Mouse (Mus musculus) embryonic facial prominence, embryonic 14.5 days (tissue): Measurements from ENCODE around the gene Utrn. TPM values are rescaled to one million over a fixed set of nuclear protein-coding genes. Genes with fewer than 3 reads are reported as not detected.

Source experiments
- ATAC-seq: fragments of 200-750 bp; cut with Nextera tagmentation; 2 replicates; pipeline ENCODE4 v1.8.0; 2017; ENCODE audit warnings: low read depth, moderate number of reproducible peaks, moderate TSS enrichment
- DNase-seq: peaks from one replicate; pipeline ENCODE4 v3.0.0-alpha.2; 2015; ENCODE audit warnings: low spot score
- H3K27ac ChIP-seq: fragments of 300-500 bp; sonication (generic); replicated peaks from 2 replicates; pipeline ENCODE4 v1.5.1; 2014; ENCODE audit warnings: low read depth, mild to moderate bottlenecking, low read length, moderate library complexity
- H3K27me3 ChIP-seq: fragments of 300-500 bp; sonication (generic); replicated peaks from 2 replicates; pipeline ENCODE4 v1.6.1; 2014; ENCODE audit warnings: low read length; ENCODE audit not compliant: control insufficient read depth, insufficient read depth
- H3K36me3 ChIP-seq: fragments of 300-500 bp; sonication (generic); 2 replicates; pipeline ENCODE4 v1.6.1; 2014; ENCODE audit warnings: low read length, mixed read lengths; ENCODE audit not compliant: control insufficient read depth, insufficient read depth
- H3K4me1 ChIP-seq: fragments of 300-500 bp; sonication (generic); 2 replicates; pipeline ENCODE4 v1.6.1; 2014; ENCODE audit warnings: antibody characterized with exemption, low read length; ENCODE audit not compliant: control insufficient read depth, insufficient read depth
- H3K4me2 ChIP-seq: fragments of 300-500 bp; sonication (generic); 2 replicates; pipeline ENCODE4 v1.6.1; 2014; ENCODE audit warnings: low read depth, mild to moderate bottlenecking, low read length, moderate library complexity, mixed read lengths
- H3K4me3 ChIP-seq: fragments of 300-500 bp; sonication (generic); 2 replicates; pipeline ENCODE4 v1.5.1; 2014; ENCODE audit warnings: low read depth, mild to moderate bottlenecking, low read length
- H3K9ac ChIP-seq: fragments of 300-500 bp; sonication (generic); 2 replicates; pipeline ENCODE4 v1.6.1; 2014; ENCODE audit warnings: low read depth, mild to moderate bottlenecking, low read length, moderate library complexity, mixed read lengths
- H3K9me3 ChIP-seq: fragments of 300-500 bp; sonication (generic); 2 replicates; pipeline ENCODE4 v1.6.1; 2016; ENCODE audit warnings: low read length; ENCODE audit not compliant: control insufficient read depth
- WGBS: fragments of 180-500 bp; shearing (Covaris S2); extraction: QIAGEN DNeasy Blood & Tissue Kit; methylation state at CpG from one replicate; pipeline ENCODE4 v1.1.7; 2014; 5-methylcytosine and 5-hydroxymethylcytosine counted together
- polyA plus RNA-seq: library from polyadenylated mRNA; unstranded; fragments of >200 nt; fragmentation: Nextera tagmentation; extraction: Ambion mirVana; gene quantifications from 2 replicates; pipeline ENCODE4 v1.2.1, GENCODE M21; 2014

The Utrn gene
- polyA plus RNA-seq, 1 experiment from 2014 or later: 73.3 TPM

DNA sequence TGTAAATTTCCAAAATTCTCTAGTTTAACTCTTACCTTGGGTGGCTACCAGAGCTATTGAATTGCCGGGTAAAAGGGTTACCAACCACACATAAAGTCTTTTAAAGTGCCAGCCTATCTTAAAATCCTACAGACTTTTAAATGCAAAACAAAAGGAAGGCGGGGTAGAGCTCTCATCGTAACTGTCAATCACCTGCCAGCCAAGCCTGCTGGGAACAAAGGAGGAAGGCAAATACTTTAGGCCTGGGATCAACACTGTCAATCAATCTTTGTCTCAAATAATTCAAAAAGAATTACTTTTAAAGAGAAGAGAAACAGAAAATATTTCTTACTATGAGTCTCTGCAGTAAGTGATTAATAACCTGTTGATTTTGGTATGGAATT lies 10.1 kb upstream of the Utrn start:
- H3K4me1 ChIP-seq: peaks cover 5% of the 10 kb centered on the region; the same call in 1 of the 2 replicates
- WGBS: 14% methylated on average over 3 of the region's 3 CpGs
- H3K9me3 ChIP-seq: no peaks in the 10 kb centered on the region
- no peak overlapping the region for H3K4me3 ChIP-seq
- peak overlapping the region; percentile 41; the same call in 1 of the 2 replicates for H3K4me2 ChIP-seq
- H3K9ac ChIP-seq: no peak overlapping the region
- ATAC-seq (no peak), DNase-seq (no peak)
- no peaks in the 10 kb centered on the region for H3K36me3 ChIP-seq
- H3K27ac ChIP-seq: no peak overlapping the region
- no peaks in the 10 kb centered on the region for H3K27me3 ChIP-seq

DNA sequence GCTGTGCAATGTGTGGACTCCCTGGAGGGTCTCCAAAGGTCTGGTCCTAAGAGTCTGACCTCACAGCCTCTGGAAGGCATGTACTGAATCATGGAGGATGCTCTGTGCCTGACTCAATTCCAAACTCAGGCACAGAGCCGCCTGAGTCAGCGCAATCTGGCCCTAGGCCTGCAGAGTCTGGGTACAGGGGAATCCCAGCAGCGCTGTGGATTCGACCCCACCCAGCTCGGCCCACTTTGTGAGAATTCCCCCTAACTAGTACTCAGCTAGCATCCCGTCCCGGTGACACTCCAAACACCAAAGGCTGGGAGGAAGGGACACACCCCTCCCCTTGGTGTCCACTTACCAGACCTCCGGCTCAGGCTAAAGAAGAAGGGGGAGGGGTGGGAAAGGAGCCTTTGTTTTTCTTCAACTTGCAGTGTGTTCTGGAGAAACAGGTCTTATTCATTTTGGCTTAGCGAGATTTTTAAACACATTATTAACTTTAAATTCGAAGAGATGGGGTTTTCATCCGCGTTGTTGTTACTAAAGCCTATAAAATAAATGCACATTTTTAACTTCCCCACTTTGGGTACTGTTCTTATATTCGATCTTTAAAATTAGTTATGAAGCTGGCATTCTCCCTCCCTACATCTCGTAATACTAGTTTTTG lies 9.6 kb upstream of the Utrn start:
- 7% methylated on average over 14 of the region's 14 CpGs for WGBS
- Histone ChIP-seq H3K27me3 (no peaks in the 10 kb centered on the region), H3K9ac (0 out of 2 replicates have a peak overlapping the region, but pooled peaks have one; percentile 31), H3K4me3 (no peak overlapping the region), H3K4me1 (peaks cover 5% of the 10 kb centered on the region; the same call in 1 of the 2 replicates), H3K4me2 (peak overlapping the region; percentile 41), H3K36me3 (no peaks in the 10 kb centered on the region), H3K9me3 (no peaks in the 10 kb centered on the region), H3K27ac (no peak overlapping the region; the same call in 1 of the 2 replicates)
- DNase-seq (peak; percentile 70), ATAC-seq (peak; percentile 67; the same call in 1 of the 2 replicates)

DNA sequence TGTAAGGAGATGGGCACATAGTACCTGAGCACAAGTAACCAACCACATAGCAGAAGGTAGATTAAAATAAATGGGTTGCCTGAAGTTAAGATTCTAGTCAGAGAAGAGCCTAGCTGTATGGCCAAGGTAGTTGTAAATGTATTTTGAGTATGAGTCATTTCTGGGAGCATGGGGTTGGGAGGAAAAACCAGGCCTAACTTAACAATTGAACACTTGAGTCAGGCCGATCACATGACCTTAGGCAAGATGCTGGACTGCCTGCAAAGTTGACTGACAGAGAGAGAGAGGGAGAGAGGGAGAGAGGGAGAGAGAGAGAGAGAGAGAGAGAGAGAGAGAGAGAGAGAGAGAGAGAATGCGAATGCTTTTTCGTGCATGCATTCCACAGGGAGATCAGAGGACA lies 7.3 kb upstream of the Utrn start:
- Histone ChIP-seq H3K27ac (no peak overlapping the region), H3K9me3 (no peaks in the 10 kb centered on the region), H3K9ac (no peak overlapping the region), H3K27me3 (no peaks in the 10 kb centered on the region), H3K4me3 (no peak overlapping the region), H3K4me2 (no peak overlapping the region), H3K36me3 (no peaks in the 10 kb centered on the region), H3K4me1 (peaks cover 5% of the 10 kb centered on the region; the same call in 1 of the 2 replicates)
- DNase-seq (no peak), ATAC-seq (no peak)
- 71% methylated on average over 3 of the region's 3 CpGs for WGBS

DNA sequence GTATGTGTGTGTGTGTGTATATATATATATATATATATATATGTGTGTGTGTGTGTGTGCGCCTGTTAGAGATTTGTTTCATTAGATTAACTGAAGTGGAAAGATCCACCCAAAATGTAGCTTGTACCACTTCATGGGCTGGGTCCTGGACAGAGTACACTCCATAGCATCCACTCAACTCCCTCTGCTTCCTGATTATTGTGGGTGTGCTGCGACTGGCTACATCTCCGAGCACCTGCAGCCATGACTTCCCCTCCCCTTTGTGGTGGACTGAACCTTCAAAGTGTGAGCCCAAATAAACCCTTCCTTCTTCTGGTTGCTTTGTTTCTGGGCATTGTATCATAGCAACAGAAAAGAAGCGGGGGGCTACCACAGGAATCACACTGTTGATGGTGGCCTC lies 6.2 kb upstream of the Utrn start:
- 91% methylated on average over 4 of the region's 4 CpGs for WGBS
- Histone ChIP-seq H3K27me3 (no peaks in the 10 kb centered on the region), H3K9ac (no peak overlapping the region), H3K9me3 (no peaks in the 10 kb centered on the region), H3K4me3 (no peak overlapping the region), H3K4me1 (peaks cover 5% of the 10 kb centered on the region; the same call in 1 of the 2 replicates), H3K27ac (no peak overlapping the region), H3K36me3 (no peaks in the 10 kb centered on the region), H3K4me2 (no peak overlapping the region)
- no peak for ATAC-seq
- no peak for DNase-seq

DNA sequence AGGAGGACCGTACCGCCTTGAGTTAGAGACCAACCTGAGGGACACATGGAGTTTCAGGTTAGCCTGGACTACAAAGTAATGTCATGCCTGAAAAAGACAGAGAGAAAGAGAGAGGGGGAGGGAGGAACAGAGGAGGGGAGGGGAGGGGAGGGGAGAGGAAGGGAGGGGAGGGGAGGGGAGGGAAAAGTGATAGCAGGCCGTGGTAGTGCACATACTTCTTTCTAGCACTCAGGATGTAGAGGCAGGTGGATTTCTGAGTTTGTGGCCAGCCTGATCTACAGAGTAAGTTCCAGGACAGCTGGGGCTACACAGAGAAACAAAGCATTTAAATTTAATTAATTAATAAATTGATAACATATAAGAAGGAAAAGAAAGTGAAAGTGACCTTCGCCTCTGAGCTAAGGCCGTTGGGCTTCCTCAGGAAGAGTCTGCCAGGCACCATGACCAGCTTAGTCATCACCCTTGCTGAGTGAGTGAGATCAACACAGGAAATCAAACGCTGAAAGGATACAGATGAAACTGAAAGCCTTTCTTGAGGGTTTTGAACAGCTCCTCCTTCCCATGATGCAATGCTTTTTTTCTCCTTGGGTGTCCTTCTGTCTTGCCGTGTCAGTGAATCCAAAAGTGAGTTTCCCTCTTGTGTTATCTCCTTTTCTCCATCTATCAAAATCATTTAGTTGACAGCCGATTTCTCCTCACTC lies 5.6 kb upstream of the Utrn start:
- ATAC-seq: no peak
- DNase-seq: no peak
- Histone ChIP-seq H3K36me3 (no peaks in the 10 kb centered on the region), H3K4me2 (no peak overlapping the region), H3K4me1 (peaks cover 5% of the 10 kb centered on the region; the same call in 1 of the 2 replicates), H3K9ac (no peak overlapping the region), H3K27ac (no peak overlapping the region), H3K4me3 (no peak overlapping the region), H3K27me3 (no peaks in the 10 kb centered on the region), H3K9me3 (no peaks in the 10 kb centered on the region)
- WGBS: 73% methylated on average over 8 of the region's 8 CpGs

DNA sequence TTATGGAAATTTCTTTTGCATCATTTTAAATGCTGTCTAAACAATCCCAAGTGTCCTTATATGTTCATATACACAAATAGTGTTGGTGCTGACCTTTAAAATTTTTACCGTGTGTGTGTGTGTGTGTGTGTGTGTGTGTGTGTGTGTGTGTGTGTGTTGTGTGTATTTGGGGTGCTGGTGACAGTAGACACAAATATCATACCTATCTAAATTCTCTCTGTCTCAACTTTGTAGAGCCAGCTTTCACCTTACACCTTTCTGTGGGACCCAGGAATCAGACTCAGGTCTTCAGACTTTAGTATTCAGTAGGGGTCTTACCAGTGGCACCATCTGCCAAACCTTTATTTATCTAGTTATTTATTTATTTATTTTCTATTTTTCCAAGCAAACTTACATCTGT lies 681 bp upstream of the Utrn start:
- no peak for DNase-seq
- Histone ChIP-seq H3K9me3 (no peaks in the 10 kb centered on the region), H3K36me3 (no peaks in the 10 kb centered on the region), H3K9ac (peak overlapping the region; percentile 92; the same call in 1 of the 2 replicates), H3K4me2 (peak overlapping the region; percentile 81), H3K27ac (no peak overlapping the region), H3K4me3 (peak overlapping the region; percentile 78), H3K27me3 (no peaks in the 10 kb centered on the region), H3K4me1 (peaks cover 5% of the 10 kb centered on the region; the same call in 1 of the 2 replicates)
- no peak for ATAC-seq
- WGBS: 20% methylated on average over 1 of the region's 1 CpGs

DNA sequence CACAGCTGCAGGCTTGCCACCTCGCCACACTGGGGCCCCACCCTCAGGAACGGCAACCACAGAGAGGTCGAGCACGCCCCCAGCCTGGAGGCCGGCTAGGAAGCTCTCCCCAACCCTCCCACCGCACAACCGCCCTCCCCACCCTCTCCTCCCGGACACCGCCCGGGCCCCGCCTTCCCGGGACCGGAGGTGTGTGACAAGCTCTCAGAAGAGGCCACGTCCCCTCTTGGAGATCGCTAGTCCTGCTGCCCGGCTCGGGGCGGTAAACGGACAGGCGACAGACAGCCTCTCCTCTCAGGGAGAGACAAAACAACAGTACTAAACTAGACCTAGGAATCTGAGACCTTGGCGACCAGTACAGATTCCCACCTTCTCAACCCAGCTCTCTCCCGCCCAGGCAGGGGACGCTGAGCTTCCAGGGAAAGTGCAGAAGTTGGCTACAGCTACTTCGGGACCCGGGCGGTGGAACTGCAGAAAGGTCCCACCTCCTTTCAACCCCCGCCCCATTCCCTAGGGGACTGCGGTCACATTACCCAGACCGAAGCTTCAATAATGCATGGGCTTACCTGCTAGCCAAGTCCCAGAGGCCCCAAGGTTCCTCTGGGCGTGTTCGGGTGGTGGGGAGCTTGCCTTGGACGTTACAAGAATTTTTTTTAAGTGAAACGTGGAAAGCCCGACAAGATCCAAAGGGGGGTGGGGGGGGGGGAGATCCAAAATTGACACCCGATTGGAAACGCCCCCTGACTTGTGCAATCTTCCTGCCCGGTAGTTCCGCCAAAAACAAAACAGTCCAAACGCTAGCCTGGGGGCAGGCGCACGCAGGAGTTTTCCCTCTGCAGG lies 756 bp downstream of the Utrn start:
- Histone ChIP-seq H3K9me3 (no peaks in the 10 kb centered on the region), H3K4me2 (peak overlapping the region; percentile 81), H3K4me3 (peak overlapping the region; percentile 78), H3K36me3 (no peaks in the 10 kb centered on the region), H3K4me1 (peaks cover 5% of the 10 kb centered on the region; the same call in 1 of the 2 replicates), H3K27me3 (no peaks in the 10 kb centered on the region), H3K27ac (peak overlapping the region; percentile 95), H3K9ac (peak overlapping the region; percentile 92)
- peak; percentile 89 for DNase-seq
- under 1% methylated on average over 39 of the region's 41 CpGs for WGBS
- ATAC-seq: peak; percentile 83

DNA sequence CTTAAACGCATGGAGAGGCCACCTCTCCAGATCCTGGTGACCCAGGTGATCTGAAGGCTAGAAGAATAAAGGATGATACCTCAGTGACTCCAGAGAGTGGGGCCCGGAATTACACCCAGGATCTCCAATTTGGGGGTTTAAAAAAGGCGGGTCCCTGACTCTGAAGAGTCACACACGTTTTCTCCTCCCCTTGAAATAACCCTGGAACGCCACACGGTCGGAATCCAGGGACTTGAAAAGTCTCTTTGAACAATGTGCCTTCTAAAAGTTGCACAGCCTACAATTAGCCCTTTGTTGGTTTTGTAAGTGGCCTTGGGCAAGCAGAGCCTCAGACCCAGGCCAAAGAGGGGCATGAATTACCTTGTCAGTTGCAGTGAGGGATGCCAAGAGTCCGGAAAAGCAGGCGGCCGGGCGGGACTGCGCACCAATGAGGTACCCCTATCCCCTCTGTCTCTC lies 1.4 kb downstream of the Utrn start:
- peak overlapping the region; percentile 78 for H3K4me3 ChIP-seq

More for the DNA sequence above, 1.4 kb downstream of the Utrn start:
- H3K9me3 ChIP-seq: no peaks in the 10 kb centered on the region
- no peaks in the 10 kb centered on the region for H3K36me3 ChIP-seq
- H3K9ac ChIP-seq: peak overlapping the region; percentile 92
- H3K4me1 ChIP-seq: peaks cover 5% of the 10 kb centered on the region; the same call in 1 of the 2 replicates
- ATAC-seq: no peak
- WGBS: 0% methylated on average over 12 of the region's 12 CpGs
- DNase-seq: no peak
- H3K4me2 ChIP-seq: peak overlapping the region; percentile 81
- H3K27ac ChIP-seq: peak overlapping the region; percentile 95
- H3K27me3 ChIP-seq: no peaks in the 10 kb centered on the region
